Mouse (Mus musculus): Measurements from ENCODE around the gene Hist1h1a.

Gene Hist1h1a

DNA sequence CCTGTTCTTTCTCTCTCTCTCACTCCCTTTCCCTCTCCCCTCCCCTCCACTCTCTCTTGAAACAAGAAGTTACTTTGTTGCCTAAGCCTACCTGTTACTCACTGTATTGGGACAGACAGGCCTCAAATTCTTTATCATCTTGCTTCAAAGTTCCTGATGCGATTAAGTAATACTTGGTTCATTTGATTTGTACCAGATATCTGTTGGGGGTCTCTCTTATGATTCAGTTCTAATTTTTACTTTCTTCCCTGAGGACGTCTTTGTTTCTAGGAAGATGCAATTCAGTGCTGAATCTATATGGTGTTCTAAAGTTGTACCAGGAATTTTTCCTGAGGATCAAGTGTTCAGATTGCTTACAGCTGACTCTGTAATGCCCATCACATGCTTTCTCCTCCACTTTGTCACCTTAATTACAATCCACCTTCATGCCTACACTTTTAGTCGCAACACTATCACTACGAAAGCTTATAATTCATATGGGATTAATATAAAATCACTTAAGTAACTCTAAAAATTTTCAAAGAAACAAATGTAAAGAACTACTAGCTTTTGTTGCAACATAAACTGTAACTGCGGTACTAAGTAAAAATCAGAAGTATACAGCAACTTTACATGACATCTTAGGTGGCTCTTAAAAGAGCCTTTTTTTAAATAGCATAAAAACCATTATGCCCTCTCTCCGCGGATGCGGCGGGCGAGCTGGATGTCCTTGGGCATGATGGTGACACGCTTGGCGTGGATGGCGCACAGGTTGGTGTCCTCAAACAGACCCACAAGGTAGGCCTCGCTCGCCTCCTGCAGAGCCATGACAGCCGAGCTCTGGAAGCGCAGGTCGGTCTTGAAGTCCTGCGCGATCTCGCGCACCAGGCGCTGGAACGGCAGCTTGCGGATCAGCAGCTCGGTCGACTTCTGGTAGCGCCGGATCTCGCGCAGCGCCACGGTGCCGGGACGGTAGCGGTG lies 18.8 kb upstream of the Hist1h1a start:
- no peak for DNase-seq

DNA sequence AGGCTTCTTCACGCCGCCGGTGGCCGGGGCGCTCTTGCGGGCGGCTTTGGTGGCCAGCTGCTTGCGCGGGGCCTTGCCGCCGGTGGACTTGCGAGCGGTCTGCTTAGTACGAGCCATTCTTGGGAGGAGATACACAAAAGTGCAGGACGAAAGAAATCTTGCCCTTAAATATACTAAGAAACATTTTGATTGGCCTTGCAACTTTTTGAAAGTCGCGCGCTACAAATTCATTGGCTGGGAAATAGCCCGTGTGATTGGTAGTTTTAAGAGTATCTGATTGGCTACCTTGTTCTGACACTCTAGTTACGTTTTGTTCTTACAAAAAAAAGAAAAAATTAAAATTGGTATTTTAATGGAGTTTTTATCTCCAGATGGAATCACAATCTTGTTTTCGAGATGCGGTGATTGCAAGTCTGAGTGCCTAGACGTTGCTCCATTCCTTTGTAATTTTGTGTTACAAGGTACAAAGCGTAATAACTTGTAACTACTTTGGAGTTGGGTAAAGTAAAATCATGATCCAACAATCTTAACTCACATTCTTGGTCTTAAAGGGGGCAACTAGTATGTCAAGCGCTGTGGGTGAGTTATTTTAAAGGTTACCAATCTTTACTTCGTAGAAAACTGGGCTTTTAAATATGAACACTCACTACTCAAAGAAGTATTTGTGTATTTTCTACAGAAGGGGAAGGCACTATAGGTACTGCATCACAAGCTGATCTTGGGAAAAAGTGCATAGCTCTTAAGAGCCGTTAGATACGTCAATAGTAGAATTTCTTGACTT lies 17.9 kb upstream of the Hist1h1a start, which contains the start of gene Hist1h3c:
TSS of gene Hist1h3c (minus strand) at position 222 of the 781 bp plus-strand sequence.
- DNase-seq, result peak; percentile 87 to 92

DNA sequence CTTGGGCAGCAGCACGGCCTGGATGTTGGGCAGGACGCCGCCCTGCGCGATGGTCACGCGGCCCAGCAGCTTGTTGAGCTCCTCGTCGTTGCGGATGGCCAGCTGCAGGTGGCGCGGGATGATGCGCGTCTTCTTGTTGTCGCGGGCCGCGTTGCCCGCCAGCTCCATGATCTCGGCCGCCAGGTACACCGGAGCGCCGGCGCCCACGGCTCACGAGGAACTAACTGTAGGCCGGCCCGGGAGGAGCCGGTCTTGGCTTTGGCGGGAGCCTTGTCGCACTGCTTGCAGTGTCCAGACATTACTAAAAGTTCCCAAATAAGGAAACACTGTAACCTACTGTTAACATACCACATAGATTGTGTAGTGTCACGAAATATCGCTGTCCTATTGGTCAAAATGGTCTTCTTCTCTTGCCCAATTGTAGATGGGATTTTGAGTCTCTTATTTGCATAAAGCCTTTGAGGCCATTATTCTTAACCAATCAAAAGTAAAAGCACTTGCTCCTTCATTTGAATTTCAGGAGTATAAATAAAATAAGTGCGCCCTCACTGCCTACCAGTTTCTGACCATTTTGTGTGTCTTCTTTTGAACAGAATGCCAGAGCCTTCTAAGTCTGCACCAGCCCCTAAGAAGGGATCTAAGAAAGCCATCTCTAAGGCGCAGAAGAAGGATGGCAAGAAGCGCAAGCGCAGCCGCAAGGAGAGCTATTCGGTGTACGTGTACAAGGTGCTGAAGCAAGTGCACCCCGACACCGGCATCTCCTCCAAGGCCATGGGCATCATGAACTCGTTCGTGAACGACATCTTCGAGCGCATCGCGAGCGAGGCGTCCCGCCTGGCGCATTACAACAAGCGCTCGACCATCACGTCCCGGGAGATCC lies 17.0 kb upstream of the Hist1h1a start, which contains the start of gene Hist1h2bb:
TSS of gene Hist1h2bb (plus strand) at position 534 of the 880 bp plus-strand sequence.
- DNase-seq, result peak; percentile 61 to 88

DNA sequence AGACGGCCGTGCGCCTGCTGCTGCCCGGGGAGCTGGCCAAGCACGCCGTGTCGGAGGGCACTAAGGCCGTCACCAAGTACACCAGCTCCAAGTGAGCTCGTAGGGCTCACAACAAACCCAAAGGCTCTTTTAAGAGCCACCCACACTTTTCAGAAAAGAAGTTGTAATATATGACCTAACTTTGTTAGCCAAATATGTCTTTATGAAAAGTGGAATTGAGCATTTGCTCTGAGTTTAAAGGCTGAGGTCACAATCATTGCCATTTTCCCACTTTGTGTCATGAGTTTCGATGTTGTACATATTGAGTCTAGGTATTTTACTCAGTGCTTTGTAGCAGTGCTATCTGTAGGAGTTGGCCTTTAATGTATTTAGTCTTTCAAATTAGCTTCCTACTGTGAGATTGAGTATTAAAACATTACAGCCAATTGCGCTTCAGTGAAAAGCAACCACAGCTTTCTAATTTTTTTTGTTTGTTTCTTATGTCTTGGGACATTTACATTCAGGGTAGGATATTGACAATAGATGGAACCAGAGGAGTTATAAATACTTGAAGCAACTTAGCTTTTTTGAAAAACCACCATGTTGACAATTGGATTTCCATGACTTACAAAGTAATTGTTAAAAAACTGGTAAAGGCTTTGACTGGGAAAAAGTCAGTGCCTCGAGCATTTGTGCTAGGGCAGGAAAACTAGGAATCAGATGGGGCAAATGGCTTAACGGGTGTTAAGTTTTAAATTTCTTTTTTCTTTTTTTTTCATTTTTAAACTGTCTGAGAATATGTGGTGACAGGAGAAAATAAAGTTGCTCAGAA lies 16.2 kb upstream of the Hist1h1a start:
- no peak for DNase-seq

DNA sequence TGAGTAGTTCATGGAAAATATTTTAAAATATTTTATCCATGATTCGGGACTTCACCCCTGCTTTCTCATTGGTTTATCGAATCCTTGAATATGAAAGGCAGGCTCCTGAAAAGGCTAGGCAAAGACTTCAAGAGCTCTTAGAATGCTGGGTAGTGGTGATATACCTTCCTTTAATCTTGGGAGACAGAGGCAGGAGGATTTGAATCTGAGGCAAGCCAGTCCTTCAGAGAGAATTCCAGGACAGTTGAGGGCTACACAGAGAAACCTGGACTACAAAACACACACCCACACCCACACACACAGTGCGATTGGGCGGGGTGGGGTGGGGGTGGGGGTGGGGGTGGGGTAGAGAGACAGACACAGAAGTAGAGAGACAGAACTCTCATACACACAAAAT lies 15.6 kb upstream of the Hist1h1a start:
- no peak for DNase-seq

DNA sequence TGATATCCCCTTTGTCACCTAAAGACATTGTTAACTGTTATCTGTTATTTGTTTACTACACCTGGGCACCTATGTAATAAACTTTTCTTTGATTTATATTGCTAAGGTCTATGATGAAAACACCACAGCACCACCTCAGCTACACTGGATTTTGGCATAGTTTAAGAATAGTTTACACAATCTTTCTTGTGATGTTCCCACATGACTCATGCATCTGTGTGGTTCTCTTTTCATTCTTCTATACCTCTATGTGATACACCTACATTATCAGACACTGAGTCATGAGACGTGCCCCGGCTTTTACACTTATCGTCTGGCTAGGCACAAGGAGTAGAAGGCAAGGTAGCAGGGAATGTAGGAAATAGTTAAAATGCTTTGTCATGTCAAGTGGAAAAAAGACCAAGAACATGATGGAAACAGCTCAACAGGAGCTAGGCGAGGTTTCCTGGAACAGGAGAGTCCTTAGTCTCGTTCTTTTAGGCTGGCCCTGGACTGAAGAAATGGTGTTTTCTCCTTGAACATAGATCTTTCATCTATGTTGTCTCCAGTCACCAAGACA lies 13.8 kb upstream of the Hist1h1a start:
- no peak for DNase-seq

DNA sequence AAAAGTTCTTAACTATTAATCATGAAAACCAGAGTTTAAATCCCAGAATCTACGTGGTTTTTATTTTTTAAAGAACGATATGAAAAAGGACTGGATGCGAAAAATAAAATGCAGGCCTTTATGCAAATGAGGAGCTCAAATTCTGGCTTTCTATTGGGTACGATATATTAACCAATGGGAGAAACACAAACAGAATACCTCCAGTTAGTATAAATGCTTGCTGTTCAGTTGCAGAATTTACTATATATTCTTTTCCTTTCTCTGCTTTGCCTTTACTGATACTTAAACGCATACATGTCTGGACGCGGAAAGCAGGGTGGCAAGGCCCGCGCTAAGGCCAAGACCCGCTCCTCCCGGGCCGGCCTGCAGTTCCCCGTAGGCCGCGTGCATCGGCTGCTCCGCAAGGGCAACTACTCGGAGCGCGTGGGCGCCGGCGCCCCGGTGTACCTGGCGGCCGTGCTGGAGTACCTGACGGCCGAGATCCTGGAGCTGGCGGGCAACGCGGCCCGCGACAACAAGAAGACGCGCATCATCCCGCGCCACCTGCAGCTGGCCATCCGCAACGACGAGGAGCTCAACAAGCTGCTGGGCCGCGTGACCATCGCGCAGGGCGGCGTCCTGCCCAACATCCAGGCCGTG lies 12.5 kb upstream of the Hist1h1a start, which contains the start of gene Hist1h2ab:
TSS of gene Hist1h2ab (plus strand) at position 288 of the 639 bp plus-strand sequence.
- DNase-seq, result peak in 1 of 2 experiments; percentile 44

DNA sequence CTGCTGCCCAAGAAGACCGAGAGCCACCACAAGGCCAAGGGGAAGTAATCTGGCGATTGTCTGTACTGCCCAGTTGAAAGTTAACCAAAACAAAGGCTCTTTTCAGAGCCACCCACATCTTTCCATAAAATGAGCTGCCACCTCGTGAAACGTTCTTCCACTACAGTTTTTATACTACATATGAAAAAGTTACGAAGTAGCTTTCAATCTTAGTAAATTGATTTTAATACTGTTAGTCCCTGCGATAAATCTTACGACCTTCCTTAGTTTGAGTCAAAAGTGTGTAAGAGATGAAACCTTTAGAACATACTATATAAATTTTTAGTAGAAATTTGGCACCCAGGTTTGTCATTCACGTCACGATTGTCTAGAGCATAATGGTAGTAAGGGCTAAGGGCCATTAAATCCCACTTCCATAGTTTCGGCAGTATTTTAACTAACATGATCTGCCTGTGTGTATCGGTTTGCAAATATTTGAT lies 11.9 kb upstream of the Hist1h1a start:
- DNase-seq, result no peak

DNA sequence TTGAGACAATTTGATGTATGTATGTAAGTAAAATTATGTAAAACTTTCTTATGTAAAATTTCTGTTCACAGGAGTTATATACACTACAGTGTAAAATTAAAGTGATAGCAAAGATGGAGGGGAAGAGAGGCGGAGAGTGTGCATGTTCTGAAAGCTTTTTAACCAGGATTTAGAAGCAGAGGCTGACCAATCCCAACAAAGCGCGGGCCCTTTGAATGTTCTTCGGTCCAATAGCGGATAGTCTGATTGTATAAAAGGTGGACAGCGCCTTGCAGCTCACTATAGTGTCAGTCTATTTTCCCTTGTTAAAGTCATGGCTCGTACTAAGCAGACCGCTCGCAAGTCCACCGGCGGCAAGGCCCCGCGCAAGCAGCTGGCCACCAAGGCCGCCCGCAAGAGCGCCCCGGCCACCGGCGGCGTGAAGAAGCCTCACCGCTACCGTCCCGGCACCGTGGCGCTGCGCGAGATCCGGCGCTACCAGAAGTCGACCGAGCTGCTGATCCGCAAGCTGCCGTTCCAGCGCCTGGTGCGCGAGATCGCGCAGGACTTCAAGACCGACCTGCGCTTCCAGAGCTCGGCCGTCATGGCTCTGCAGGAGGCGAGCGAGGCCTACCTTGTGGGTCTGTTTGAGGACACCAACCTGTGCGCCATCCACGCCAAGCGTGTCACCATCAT lies 11.3 kb upstream of the Hist1h1a start, which contains the start of gene Hist1h3b:
TSS of gene Hist1h3b (plus strand) at position 201 of the 675 bp plus-strand sequence.
- peak; percentile 88 to 94 for DNase-seq

DNA sequence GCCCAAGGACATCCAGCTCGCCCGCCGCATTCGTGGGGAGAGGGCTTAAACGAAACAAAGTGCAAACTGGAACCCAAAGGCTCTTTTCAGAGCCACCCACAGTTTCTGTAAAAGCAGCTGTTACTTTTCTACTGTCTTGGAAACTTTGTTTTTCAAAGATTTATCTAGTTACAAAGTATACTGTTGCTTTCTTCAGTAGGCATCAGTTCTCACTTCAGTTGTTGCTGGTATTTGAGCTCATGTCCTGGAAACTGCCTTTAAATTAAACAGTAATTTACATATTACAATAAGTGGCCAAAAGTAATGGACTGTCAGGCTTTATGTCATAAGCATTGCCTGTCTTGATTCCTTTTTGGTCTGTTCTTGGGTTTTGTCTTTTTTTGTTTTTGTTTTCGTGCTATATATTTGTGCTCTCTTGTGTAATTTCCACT lies 10.7 kb upstream of the Hist1h1a start:
- no peak for DNase-seq

DNA sequence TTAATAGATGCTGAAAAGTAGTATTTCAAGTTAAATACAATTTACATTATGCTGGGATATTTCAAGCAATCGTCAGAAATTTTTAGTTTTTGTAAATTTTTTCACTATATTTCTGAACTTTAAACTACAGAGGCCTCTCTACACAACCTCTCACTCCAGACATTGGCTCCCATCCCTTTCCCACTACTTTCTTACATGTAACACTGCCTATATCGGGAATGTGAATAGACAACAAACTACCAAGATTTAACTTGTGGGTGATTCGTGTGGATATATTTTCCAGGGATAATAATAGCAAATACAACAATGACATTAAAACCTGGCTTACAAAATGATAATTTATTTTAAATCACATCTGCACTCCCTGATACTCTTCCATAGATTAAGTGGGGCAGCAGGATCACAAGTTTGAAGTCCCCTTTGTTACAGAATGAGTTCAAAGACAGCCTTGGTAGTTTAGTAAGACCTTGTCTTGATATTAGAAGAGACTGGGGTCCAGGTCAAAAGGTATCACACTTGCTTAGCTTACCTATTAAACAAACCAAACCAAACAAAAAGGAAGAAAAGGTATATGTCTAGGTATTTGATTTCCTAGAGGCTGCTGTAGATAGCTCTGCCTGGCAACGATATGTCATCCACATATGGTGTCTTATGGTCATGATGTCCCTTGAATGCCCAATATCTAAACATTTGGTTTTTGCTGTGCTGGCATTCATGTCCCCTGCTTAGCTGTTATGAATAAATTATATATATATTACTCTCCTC lies 10.0 kb upstream of the Hist1h1a start:
- DNase-seq, result no peak

DNA sequence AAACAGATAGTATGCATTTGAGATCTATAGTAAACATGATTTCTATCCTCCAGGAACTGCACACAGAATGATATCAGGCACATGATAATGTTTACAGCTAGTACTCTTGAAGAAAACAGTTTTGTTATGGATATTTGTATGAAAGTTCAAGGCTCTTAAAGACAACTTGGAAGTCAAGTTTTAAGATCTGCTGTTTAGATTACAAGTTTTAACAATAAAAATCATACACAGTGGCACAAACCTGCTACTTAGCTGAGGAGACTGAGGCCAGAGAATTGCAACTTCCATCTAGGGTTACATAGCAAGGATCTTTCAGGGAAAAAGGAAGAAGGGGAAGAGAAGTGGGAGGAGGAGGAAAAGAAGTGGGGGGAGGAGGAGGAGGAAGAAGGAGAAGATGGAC lies 8.5 kb upstream of the Hist1h1a start:
- DNase-seq, result no peak

DNA sequence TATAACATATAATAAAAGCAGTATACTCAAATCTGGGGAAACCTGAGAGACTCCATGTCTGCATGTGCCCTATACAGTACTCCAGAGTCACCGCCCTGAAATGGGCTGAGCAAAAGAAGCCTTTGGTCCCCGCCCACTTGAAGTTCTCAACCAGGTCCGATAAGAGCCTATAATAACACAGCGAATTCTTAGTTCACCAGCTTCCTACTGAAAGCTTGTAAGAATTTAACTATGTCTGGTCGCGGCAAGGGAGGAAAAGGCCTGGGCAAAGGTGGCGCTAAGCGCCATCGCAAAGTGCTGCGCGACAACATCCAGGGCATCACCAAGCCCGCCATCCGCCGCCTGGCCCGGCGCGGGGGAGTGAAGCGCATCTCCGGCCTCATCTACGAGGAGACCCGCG lies 6.7 kb upstream of the Hist1h1a start, which contains the start of gene Hist1h4b:
TSS of gene Hist1h4b (plus strand) at position 224 of the 400 bp plus-strand sequence.
- DNase-seq, result peak; percentile 92 to 94

DNA sequence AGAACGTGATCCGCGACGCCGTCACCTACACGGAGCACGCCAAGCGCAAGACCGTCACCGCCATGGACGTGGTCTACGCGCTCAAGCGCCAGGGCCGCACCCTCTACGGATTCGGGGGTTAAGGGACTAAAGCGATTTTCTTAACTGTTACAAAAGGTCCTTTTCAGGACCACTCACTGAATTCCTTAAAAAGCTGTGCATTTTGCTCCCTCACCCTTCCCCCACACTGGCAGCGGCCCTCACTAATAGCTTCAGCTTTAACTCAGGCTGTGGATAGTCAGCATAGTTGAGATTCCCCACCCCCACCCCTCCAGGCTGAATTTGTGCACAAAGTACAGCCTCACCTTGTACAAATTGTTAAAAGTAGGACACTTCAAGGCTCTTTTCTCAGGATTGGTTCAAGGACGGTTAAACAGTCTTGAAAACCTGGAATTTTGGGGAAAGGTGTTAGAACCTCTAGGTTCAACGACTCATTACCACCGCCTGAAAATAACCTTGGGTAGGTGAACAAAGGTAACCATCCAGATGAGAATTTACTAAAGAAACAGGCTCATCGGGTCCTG lies 6.2 kb upstream of the Hist1h1a start:
- DNase-seq, result peak in 1 of 2 experiments; percentile 30

DNA sequence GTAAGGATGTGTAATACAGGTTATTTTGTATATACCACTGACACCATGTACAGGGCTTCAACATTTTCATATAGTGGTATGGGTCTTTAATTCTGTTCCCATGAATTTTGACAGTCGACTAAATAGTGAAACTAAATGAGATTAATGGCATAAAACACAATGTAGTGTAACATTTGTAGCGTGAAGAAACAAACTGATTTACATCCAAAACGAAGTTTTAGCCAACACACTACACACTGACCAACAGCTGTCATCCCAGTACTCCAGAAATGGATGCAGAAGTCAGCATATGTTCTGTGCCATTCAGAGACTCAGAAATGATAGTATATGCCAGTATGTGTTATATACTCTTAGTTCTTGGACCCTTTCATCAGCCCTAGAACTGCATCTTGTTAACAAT lies 5.5 kb upstream of the Hist1h1a start:
- no peak for DNase-seq

DNA sequence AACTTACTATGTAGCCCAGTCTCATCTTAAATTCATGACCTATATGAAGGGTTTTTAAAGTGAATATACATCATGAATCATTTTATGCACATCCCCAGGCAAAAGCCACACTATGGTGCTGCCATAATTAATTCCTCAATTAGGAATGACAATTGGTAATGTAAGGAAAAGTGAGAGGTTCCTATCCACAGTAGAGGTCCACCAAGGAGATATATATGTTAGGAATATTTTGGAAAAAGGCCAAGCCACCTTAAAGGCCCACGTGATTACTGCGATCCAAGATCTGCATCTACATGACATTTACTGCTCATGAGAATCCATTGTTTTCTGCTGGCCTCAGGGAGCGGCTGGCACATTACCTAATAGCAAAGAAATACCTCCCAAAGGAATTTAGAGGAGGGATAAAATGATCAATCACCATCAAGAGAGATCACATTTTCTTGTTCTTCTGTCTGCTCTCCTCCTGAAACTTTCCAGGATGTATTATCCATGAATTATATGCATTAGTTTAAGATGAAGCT lies 4.2 kb upstream of the Hist1h1a start:
- no peak for DNase-seq

DNA sequence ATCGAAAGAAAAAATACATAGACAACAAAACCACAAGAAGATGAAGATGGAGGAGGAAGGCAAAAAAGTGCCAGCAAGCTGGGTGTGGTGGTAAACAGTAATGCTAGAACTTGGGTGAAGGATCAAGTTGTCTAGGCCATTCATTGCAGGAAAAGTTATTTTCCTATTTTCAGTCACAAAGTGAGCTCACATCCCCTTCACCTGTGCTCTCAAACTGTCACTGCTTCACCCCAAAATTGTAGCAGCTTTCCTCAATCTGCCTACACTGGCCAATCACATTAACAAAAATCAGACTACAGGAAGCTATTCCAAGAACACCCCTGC lies 3.6 kb upstream of the Hist1h1a start:
- DNase-seq, result no peak

DNA sequence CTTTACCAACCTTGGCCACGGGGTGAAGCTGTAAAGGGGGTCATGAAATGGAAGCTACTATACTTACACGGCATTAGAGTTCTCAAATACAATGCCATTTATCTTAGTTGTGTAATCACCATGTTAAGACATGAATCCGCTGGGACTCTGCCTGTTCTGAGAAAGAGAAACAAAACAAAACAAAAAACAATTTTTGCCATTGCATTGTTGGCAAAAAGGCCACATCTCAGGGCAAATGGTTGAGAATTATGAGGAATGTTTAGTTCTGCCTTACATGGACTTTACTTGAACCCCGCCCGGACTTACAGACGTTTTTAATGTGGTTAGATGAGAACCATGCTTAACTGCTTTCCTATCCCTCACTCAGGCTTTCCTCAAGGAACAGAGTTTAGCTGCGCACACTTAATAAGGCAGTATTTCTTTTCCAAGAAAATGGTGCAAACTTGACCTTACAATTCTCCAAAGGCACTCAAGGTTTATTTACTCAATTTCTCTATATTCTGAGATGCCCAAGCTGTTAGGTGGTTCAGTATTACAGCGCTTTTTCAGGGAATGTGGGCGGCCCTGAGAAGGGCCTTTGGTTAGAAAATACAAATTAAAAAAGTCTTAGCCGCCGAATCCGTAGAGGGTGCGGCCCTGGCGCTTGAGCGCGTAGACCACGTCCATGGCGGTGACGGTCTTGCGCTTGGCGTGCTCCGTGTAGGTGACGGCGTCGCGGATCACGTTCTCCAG lies 3.1 kb upstream of the Hist1h1a start:
- no peak for DNase-seq
